Mouse (Mus musculus) effector memory CD4-positive, alpha-beta T cell, adult 5 months (primary cell): ENCODE measurements around the gene Gm7358. TPM values are rescaled to one million over a fixed set of nuclear protein-coding genes. Genes with fewer than 3 reads are reported as not detected.

Source experiments
- polyA plus RNA-seq: library from polyadenylated mRNA; unstranded; fragments of 100-300 nt; shearing (Covaris generic); gene quantifications from one replicate; pipeline ENCODE4 v1.2.1, GENCODE M21; 2017

Gm7358 gene
- polyA plus RNA-seq, result not detected

GRCm38 (mm10) chr17:14059431-14059830 lies at the start of gene Gm7358:
Gene Gm7358, minus strand, starts transcription at chr17:14059531.

Other genes starting within 250 kb of the Gm7358 start
- not detected for gene Gm7168, start 111.2 kb downstream of the Gm7358 start, polyA plus RNA-seq
- gene Gm7356, start 55.8 kb downstream of the Gm7358 start, polyA plus RNA-seq, result not detected
- gene Dact2, start 144.8 kb upstream of the Gm7358 start, polyA plus RNA-seq, result not detected
- gene Smoc2, start 220.0 kb upstream of the Gm7358 start, polyA plus RNA-seq, result 0.59 TPM